Comparison of ENCODE assay signal across 17 mouse cellular contexts in the genomic region with DNA sequence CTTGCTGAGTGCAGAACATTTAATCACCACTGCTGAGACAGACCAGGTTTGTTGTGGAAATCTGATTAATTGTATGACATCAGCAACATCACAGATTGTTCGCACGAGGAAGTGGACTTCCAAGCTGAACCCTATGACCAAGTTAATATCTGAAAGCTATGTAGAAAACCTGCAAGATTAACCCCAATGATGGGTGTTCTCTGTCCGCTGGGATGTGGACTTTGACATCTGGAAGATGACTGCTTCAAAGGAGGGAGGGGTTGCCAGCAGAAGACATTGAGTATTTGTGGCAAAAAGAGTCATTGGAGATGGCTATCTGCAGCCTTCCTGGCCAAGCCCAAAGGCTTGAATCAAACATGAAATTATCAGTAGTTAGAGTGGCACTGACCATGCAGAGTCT.
"Had no signal": no experiment of that assay in that cellular context is flagged by ENCODE, and none has a peak within 500 bp of the region (broad histone marks: within the 10 kb centered on the region; RNA-seq: fewer than 3 reads in every experiment).

No protein-coding gene starts in this region.

- H3K9ac ChIP-seq: lung, embryonic 15.5 days; midbrain, embryonic 13.5 days; midbrain, embryonic 15.5 days; neural tube, embryonic 12.5 days; stomach, embryonic 15.5 days had no signal

- H3K27me3 ChIP-seq: lung, embryonic 15.5 days; megakaryocyte, embryonic 14.5 days; midbrain, embryonic 13.5 days; midbrain, embryonic 15.5 days; neural tube, embryonic 12.5 days; stomach, embryonic 15.5 days had no signal

- H3K4me1 ChIP-seq: megakaryocyte, embryonic 14.5 days; midbrain, embryonic 13.5 days; midbrain, embryonic 15.5 days; neural tube, embryonic 12.5 days; stomach, embryonic 15.5 days had no signal

- H3K27ac ChIP-seq: lung, embryonic 15.5 days; macrophage; midbrain, embryonic 13.5 days; midbrain, embryonic 15.5 days; neural tube, embryonic 12.5 days; stomach, embryonic 15.5 days; stomach, postnatal 0 days had no signal

- H3K9me3 ChIP-seq: lung, embryonic 15.5 days; midbrain, embryonic 15.5 days; neural tube, embryonic 12.5 days; stomach, embryonic 15.5 days had no signal

- H3K36me3 ChIP-seq: lung, embryonic 15.5 days; midbrain, embryonic 13.5 days; midbrain, embryonic 15.5 days; neural tube, embryonic 12.5 days; stomach, embryonic 15.5 days had no signal

- H3K4me3 ChIP-seq: lung, embryonic 15.5 days; megakaryocyte, embryonic 14.5 days; midbrain, embryonic 13.5 days; midbrain, embryonic 15.5 days; neural tube, embryonic 12.5 days; stomach, embryonic 15.5 days had no signal

- DNase-seq: lung, adult 18-20 months; lung, postnatal 14 days; lung, postnatal 36 days; right cerebral cortex, postnatal 14 days; thymus, adult 2 months; thymus, postnatal 25 days; thymus, postnatal 4 days had no signal

- H3K4me2 ChIP-seq: lung, embryonic 15.5 days; midbrain, embryonic 11.5 days; midbrain, embryonic 13.5 days; midbrain, embryonic 15.5 days; neural tube, embryonic 12.5 days; stomach, embryonic 15.5 days had no signal

- ATAC-seq: lung, postnatal 0 days; midbrain, embryonic 13.5 days; midbrain, embryonic 15.5 days had no signal
